Mouse (Mus musculus): ENCODE measurements around the gene Rln3. TPM values are rescaled to one million over a fixed set of nuclear protein-coding genes. Genes with fewer than 3 reads are reported as not detected.

The Rln3 gene
- polyA plus RNA-seq (2016; fragmentation: Nextera tagmentation; extraction: Ambion mirVana): 0.67 TPM in 1 of 2 replicates, not detected in the other

DNA sequence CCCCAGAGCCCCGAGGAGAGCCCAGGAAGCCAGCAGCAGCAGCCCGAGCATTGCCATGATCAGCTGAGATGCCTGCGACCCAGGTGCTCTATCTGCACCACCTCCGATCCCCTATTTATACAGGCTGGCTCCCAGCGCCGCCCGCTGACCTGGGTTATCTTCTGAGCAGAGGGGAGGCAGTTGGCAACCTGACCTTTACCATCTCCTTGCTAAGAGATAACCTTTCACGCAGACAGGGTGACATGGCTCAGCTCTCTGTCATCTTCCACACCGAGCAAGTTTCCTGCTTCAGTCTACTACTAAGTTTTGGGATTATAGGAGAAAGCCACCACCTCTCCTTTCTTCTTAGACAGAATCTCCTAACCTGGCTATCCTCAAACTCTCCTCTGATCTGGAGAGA lies at the start of gene Rln3:
Rln3 (minus strand) TSS at position 101 of the 400 bp plus-strand sequence.
- peak within 1 kb of the TSS; percentile 49 for H3K4me3 ChIP-seq
- 2% methylated on average over 9 of the region's 9 CpGs for WGBS
- peaks cover 62% of the 10 kb centered on the region for H3K27me3 ChIP-seq (ENCODE audit: insufficient read depth, poor library complexity, severe bottlenecking)
- no peak within 1 kb of the TSS for H3K27ac ChIP-seq
- H3K36me3 ChIP-seq: no peaks in the 10 kb centered on the region
- no peaks in the 10 kb centered on the region for H3K9me3 ChIP-seq
- DNase-seq (ENCODE audit: low spot score): no peak
- peaks cover 22% of the 10 kb centered on the region for H3K4me1 ChIP-seq

GRCm38 (mm10) chr8:84090585-84090984 lies 45.8 kb upstream of the Rln3 start:
- Histone ChIP-seq H3K27ac (no peak overlapping the region), H3K36me3 (peaks cover 90% of the 10 kb centered on the region), H3K9me3 (no peaks in the 10 kb centered on the region), H3K4me1 (no peaks in the 10 kb centered on the region), H3K27me3 (ENCODE audit: insufficient read depth, poor library complexity, severe bottlenecking) (no peaks in the 10 kb centered on the region), H3K4me3 (no peak overlapping the region)
- WGBS: 90% methylated on average over 8 of the region's 8 CpGs
- no peak for DNase-seq (ENCODE audit: low spot score)

- H3K4me1 ChIP-seq: peaks cover 6% of the 10 kb centered on the region
- no peak overlapping the region for H3K27ac ChIP-seq
- DNase-seq (ENCODE audit: low spot score): no peak
- H3K9me3 ChIP-seq: no peaks in the 10 kb centered on the region
- H3K27me3 ChIP-seq (ENCODE audit: insufficient read depth, poor library complexity, severe bottlenecking): no peaks in the 10 kb centered on the region; the same call in 1 of the 2 replicates
- H3K36me3 ChIP-seq: peaks cover 88% of the 10 kb centered on the region
- 86% methylated on average over 9 of the region's 9 CpGs for WGBS
- H3K4me3 ChIP-seq: no peak overlapping the region
Measured at GRCm38 (mm10) chr8:84089277-84089676, 44.5 kb upstream of the Rln3 start.

- H3K27me3 ChIP-seq (ENCODE audit: insufficient read depth, poor library complexity, severe bottlenecking): no peaks in the 10 kb centered on the region; the same call in 1 of the 2 replicates
- DNase-seq (ENCODE audit: low spot score): no peak
- 93% methylated on average over 14 of the region's 14 CpGs for WGBS
- H3K9me3 ChIP-seq: no peaks in the 10 kb centered on the region
- H3K4me3 ChIP-seq: no peak overlapping the region
- H3K4me1 ChIP-seq: peaks cover 14% of the 10 kb centered on the region
- peaks cover 88% of the 10 kb centered on the region for H3K36me3 ChIP-seq
- H3K27ac ChIP-seq: no peak overlapping the region
Measured at GRCm38 (mm10) chr8:84087821-84088220, 43.0 kb upstream of the Rln3 start.

DNA sequence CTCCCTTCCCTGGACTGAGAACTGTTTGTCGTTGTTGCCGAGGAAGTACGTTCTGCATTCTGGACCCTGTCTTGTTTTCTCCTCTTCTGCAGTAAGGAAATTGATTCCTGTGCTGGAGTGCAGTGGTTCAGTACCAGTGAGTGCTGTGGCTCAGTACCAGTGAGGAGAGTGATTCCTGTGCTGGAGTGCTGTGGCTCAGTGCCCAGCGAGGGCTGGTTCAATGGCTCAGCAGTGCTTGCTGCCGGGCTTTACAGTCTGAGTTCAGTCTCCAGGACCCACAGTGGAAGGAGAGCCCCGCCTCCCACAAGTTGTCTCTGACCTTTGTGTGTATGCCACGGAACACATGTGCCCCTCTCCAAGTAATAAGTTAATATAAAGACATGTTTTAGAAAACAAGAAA lies 42.4 kb upstream of the Rln3 start:
- H3K27ac ChIP-seq: no peak overlapping the region
- no peaks in the 10 kb centered on the region; the same call in 1 of the 2 replicates for H3K27me3 ChIP-seq (ENCODE audit: insufficient read depth, poor library complexity, severe bottlenecking)
- WGBS: 85% methylated on average over 7 of the region's 7 CpGs
- peaks cover 14% of the 10 kb centered on the region for H3K4me1 ChIP-seq
- peaks cover 88% of the 10 kb centered on the region for H3K36me3 ChIP-seq
- H3K9me3 ChIP-seq: no peaks in the 10 kb centered on the region
- DNase-seq (ENCODE audit: low spot score): no peak
- no peak overlapping the region for H3K4me3 ChIP-seq

- H3K27me3 ChIP-seq (ENCODE audit: insufficient read depth, poor library complexity, severe bottlenecking): no peaks in the 10 kb centered on the region; the same call in 1 of the 2 replicates
- H3K9me3 ChIP-seq: no peaks in the 10 kb centered on the region
- H3K4me3 ChIP-seq: peak overlapping the region; percentile 35
- peaks cover 91% of the 10 kb centered on the region for H3K36me3 ChIP-seq
- H3K27ac ChIP-seq: peak overlapping the region; percentile 52
- 47% methylated on average over 42 of the region's 42 CpGs for WGBS
- H3K4me1 ChIP-seq: peaks cover 14% of the 10 kb centered on the region
- DNase-seq (ENCODE audit: low spot score): no peak
Measured at GRCm38 (mm10) chr8:84084341-84085115, 39.7 kb upstream of the Rln3 start.

DNA sequence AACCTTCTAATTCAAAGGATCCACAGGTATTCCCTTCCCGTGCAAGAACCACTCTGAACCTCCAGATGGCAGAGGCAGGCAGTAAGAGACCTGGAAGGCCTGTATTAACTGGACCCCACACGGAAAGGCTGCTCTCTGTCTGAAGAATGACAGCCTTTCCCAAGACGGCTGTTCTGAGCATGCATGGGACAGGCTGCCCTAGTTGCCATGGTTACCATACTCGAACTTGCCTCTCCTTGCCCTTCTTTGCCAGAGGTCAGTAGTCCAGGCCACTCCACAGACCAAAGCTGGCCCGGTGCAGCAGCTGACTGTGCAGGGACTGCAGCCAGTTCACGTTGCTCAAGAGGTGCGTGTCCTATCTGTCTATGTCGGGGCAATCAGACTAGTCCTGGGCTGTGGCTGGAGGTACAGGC lies 39.0 kb upstream of the Rln3 start:
- Histone ChIP-seq H3K36me3 (peaks cover 91% of the 10 kb centered on the region), H3K4me3 (no peak overlapping the region), H3K9me3 (no peaks in the 10 kb centered on the region), H3K27ac (no peak overlapping the region), H3K27me3 (ENCODE audit: insufficient read depth, poor library complexity, severe bottlenecking) (no peaks in the 10 kb centered on the region; the same call in 1 of the 2 replicates), H3K4me1 (peaks cover 19% of the 10 kb centered on the region)
- WGBS: 41% methylated on average over 8 of the region's 8 CpGs
- no peak for DNase-seq (ENCODE audit: low spot score)

- Histone ChIP-seq H3K36me3 (peaks cover 80% of the 10 kb centered on the region), H3K27ac (no peak overlapping the region), H3K4me1 (peaks cover 27% of the 10 kb centered on the region), H3K4me3 (no peak overlapping the region), H3K9me3 (no peaks in the 10 kb centered on the region), H3K27me3 (ENCODE audit: insufficient read depth, poor library complexity, severe bottlenecking) (no peaks in the 10 kb centered on the region)
- WGBS: 75% methylated on average over 5 of the region's 5 CpGs
- DNase-seq (ENCODE audit: low spot score): no peak
Measured at GRCm38 (mm10) chr8:84079206-84079605, 34.4 kb upstream of the Rln3 start.

GRCm38 (mm10) chr8:84076849-84077248 lies 32.0 kb upstream of the Rln3 start:
- H3K27me3 ChIP-seq (ENCODE audit: insufficient read depth, poor library complexity, severe bottlenecking): no peaks in the 10 kb centered on the region
- peaks cover 36% of the 10 kb centered on the region for H3K4me1 ChIP-seq
- H3K9me3 ChIP-seq: no peaks in the 10 kb centered on the region
- 64% methylated on average over 3 of the region's 3 CpGs for WGBS
- no peak overlapping the region for H3K27ac ChIP-seq
- peaks cover 61% of the 10 kb centered on the region for H3K36me3 ChIP-seq
- DNase-seq (ENCODE audit: low spot score): no peak
- no peak overlapping the region for H3K4me3 ChIP-seq

DNA sequence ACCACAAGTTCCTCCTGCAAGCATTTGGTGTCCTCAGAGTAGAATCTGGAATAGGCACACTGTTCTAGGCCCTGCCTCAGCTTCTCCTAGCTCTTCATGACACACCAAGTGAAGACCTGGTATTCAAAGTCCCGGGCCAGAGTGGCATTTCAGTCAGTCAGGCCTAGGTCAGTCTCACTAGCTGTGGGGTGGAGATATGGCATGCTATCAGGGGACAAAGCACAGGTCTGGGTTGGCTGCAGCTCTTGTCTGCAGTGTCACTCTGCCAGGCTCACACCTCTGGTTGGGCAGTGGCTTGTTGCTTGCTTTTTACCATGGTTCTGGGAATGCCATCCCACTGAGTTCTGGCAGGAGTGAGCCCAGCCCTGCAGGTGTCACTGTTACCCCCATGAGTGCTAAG lies 31.6 kb upstream of the Rln3 start:
- WGBS: 77% methylated on average over 1 of the region's 1 CpGs
- DNase-seq (ENCODE audit: low spot score): no peak
- Histone ChIP-seq H3K4me1 (peaks cover 40% of the 10 kb centered on the region), H3K27ac (no peak overlapping the region), H3K9me3 (no peaks in the 10 kb centered on the region), H3K27me3 (ENCODE audit: insufficient read depth, poor library complexity, severe bottlenecking) (no peaks in the 10 kb centered on the region), H3K4me3 (no peak overlapping the region), H3K36me3 (peaks cover 59% of the 10 kb centered on the region)

GRCm38 (mm10) chr8:84073230-84073976 lies 28.6 kb upstream of the Rln3 start:
- Histone ChIP-seq H3K36me3 (peaks cover 34% of the 10 kb centered on the region), H3K9me3 (no peaks in the 10 kb centered on the region), H3K27me3 (ENCODE audit: insufficient read depth, poor library complexity, severe bottlenecking) (no peaks in the 10 kb centered on the region), H3K27ac (no peak overlapping the region), H3K4me1 (peaks cover 57% of the 10 kb centered on the region), H3K4me3 (no peak overlapping the region)
- WGBS: 69% methylated on average over 10 of the region's 10 CpGs
- no peak for DNase-seq (ENCODE audit: low spot score)

DNA sequence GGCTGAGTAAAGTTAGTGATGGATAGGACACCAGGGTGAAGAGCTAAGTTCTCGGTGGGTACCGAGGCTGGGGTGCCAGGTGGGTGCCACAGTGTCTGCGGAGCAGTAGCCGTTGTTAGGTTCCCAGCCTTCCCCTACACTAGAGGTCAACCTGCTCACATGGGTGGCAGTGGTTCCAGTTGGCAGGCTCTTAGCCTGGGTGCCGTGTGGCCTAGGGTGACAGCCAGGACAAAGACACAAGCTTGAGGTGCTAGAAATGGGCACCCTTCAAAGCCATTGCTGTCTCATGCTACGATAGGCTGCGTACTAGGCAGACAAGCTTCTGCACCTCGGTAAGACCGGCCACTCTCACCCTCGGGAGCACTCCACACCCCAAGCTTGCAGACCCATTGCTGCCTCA lies 27.5 kb upstream of the Rln3 start:
- H3K27me3 ChIP-seq (ENCODE audit: insufficient read depth, poor library complexity, severe bottlenecking): no peaks in the 10 kb centered on the region
- no peak for DNase-seq (ENCODE audit: low spot score)
- peaks cover 34% of the 10 kb centered on the region for H3K36me3 ChIP-seq
- H3K4me3 ChIP-seq: no peak overlapping the region
- no peak overlapping the region for H3K27ac ChIP-seq
- WGBS: 91% methylated on average over 10 of the region's 10 CpGs
- H3K4me1 ChIP-seq: peaks cover 68% of the 10 kb centered on the region
- no peaks in the 10 kb centered on the region for H3K9me3 ChIP-seq

DNA sequence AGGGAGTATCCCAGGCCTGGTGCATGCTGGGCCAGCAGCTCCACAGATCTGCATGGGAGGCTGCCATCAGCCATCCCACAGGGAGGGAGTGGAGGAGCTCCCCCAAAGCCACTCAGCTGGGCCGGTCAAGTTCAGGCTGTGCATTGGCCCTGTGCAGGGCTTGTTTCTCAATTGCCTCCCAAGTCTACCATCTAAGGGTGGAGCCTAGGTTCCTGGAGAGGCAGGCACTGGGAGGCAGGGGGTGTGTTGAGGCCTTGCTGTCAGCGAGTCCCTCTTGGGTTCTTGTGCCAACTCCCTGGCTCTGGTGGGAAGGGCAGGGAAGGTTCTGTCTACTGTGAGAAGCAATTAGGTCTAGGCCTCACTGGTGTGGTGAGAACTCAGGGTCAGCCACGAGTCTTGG lies 27.1 kb upstream of the Rln3 start:
- Histone ChIP-seq H3K36me3 (peaks cover 30% of the 10 kb centered on the region), H3K4me1 (peaks cover 65% of the 10 kb centered on the region), H3K27me3 (ENCODE audit: insufficient read depth, poor library complexity, severe bottlenecking) (no peaks in the 10 kb centered on the region), H3K4me3 (no peak overlapping the region), H3K9me3 (no peaks in the 10 kb centered on the region), H3K27ac (no peak overlapping the region)
- 66% methylated on average over 3 of the region's 3 CpGs for WGBS
- DNase-seq (ENCODE audit: low spot score): no peak

Measured in heart, embryonic 10.5 days (tissue).